Mouse (Mus musculus) frontal cortex, postnatal 36 days (tissue): Measurements from ENCODE around the gene Gm21976.

Experiments used
- DNase-seq, 2 experiments: peaks; one replicate each; pipeline ENCODE4 v3.0.0; 2022; ENCODE audit warnings: low spot score in 2 of 2

Gene Gm21976

DNA sequence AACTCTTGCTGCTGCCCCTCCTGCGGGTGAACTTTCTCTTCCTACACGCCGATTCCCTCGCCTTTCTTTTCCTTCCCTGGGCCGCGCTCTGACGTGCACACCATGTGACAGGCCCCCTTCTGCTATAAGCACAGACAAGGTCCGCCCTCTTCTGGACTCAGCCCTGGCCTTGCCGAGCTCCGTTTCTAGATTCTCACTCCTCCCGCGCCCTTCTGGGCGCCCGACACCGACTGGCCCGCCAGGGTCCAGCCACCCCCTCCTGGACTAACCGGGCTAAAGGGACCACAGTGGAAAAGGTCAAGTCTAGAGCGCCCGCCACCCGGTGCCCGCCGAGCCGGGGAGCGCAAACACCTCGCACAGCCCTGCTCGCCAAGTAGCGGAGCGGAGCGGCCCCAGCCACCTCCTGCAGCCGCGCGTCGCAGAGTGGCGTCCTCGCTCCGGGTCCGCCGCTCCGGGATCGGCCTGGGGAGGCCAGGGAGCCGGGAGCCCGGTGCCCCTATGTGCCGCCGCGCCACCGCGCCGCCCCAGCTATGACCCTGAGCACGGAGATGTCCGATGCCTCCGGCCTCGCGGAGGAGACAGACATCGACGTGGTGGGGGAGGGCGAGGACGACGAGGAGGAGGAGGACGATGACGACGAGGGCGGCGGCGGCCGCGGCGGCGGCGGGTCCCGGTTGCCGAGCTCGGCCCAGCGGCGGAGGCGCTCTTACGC lies 74.6 kb downstream of the Gm21976 start, which contains the start of gene Foxd1:
TSS of gene Foxd1 (plus strand) at position 153 of the 712 bp plus-strand sequence.
- DNase-seq, result no peak

DNA sequence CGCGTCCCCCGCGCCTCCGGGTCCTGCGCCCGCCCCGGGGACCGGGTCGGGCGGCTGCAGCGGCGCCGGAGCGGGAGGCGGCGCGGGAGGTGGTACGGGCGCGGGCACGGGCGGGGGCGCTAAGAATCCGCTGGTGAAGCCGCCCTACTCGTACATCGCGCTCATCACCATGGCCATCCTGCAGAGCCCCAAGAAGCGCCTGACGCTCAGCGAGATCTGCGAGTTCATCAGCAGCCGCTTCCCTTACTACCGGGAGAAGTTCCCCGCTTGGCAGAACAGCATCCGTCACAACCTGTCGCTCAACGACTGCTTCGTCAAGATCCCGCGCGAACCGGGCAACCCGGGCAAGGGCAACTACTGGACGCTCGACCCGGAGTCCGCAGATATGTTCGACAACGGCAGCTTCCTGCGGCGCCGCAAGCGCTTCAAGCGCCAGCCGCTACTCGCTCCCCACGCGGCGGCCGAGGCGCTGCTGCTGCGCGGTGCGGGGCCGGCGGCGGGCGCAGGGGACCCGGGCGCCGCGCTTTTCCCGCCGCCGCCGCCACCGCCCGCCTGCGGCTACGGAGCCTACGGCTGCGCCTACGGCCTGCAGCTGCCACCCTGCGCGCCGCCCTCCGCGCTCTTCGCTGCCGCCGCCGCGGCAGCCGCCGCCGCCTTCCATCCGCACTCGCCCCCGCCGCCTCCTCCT lies 75.3 kb downstream of the Gm21976 start:
- DNase-seq, result no peak

DNA sequence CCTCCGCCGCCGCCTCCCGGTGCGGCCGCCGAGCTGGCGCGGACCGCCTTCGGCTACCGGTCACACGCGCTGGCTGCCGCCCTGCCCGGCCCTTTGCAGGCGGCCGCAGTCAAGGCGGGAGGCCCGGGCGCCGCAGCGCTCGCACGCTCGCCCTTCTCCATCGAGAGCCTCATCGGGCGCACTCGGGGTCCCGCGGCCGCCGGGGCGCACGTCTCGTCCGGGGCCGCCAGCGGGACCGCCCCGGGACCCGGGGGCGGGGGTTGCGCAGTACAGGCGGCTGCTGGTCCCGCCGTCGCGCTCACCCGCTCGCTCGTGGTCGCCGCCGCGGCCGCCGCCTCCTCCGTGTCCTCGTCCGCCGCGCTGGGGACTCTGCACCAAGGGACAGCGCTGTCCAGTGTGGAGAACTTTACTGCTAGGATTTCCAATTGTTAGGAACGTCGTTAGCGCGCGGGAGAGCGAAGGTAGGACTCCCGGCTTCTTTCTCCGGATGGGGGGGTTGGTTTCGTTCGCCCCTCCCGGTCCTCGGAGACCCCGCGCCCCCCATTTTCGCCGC lies 75.9 kb downstream of the Gm21976 start:
- no peak for DNase-seq

DNA sequence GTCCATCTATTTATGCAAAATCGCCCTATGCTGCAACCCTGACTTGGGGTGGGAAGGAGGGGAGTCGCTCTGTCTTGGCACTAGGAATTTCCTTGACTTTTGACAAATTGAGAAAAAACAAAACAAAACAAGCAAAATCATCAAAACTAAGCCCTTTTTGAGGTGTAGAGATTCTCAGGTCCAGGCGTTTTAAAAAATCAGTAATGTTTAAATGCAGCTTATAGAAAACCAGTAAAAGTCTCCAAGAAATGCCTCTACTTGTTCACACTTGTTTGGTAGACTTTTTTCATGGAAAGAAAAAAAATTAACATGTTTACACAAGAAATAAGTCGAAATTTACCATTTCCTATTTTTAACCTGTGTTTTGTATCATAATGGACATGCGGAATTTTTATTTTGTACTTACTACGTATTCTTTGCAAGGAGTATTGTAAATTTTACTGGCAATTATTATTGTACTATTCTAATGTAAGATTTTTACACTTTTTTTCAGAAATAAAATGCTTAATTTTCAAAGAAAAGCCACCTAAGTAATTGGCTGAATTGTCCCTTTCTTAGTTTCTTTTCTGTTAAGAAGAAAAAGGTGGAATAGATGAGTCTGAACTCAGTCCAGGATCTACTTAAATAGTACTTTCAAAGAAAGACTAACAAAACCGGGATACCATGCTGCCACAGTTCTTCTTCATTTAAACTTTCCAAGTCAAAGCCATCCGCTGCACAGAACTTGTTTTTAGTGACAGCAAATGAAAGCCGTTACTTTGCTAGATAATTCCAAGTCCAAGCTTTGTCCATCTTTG lies 76.7 kb downstream of the Gm21976 start:
- no peak for DNase-seq
